8 mouse cellular contexts compared by ENCODE assay signal in genomic region chr16:11322409-11323323, GRCm38 (mm10). TPM values are rescaled to one million over a fixed set of nuclear protein-coding genes. Genes with fewer than 3 reads are reported as not detected.
DNase-seq lines count a peak whose midpoint lies in the region; ATAC-seq lines count a peak whose summit lies in the region.

Gene Snx29, plus strand, starts transcription at chr16:11322908.

- WGBS in hindbrain, embryonic 11.5 days: 5% methylated on average over 50 of the region's 61 CpGs

- no peaks in the 10 kb centered on the region for H3K27me3 ChIP-seq in hindbrain, embryonic 11.5 days (ENCODE audit: control insufficient read depth, insufficient read depth, low read length)

- H3K9me3 ChIP-seq in hindbrain, embryonic 11.5 days (ENCODE audit: control insufficient read depth, low read length): no peaks in the 10 kb centered on the region

- ATAC-seq in hindbrain, embryonic 11.5 days (ENCODE audit: low FRiP score): peak; percentile 97

- no peaks in the 10 kb centered on the region for H3K36me3 ChIP-seq in hindbrain, embryonic 11.5 days (ENCODE audit: control insufficient read depth, insufficient read depth, low read length)

- peak; percentile 94 for DNase-seq in MN1 (ENCODE audit: low spot score)
- peak; percentile 97 for DNase-seq in cerebellum, adult 9-10 months
- peak; percentile 86 to 99 for DNase-seq in frontal cortex, adult 2 months (ENCODE audit: extremely low spot score in 1 of 2, low spot score in 1 of 2)
- peak; percentile 97 for DNase-seq in hindbrain, embryonic 11.5 days (ENCODE audit: low spot score)
- DNase-seq in layer of hippocampus, postnatal 10 days (ENCODE audit: low spot score in 2 of 2): peak; percentile 99 to 100
- peak; percentile 98 for DNase-seq in lung, postnatal 10 days
- peak; percentile 98 for DNase-seq in ovary, postnatal 36 days (ENCODE audit: low spot score)
- DNase-seq in thymus, postnatal 25 days: peak; percentile 99

- H3K4me2 ChIP-seq in hindbrain, embryonic 11.5 days (replicated peaks; ENCODE audit: low read depth, low read length): peak within 1 kb of the TSS; percentile 78

- H3K4me3 ChIP-seq in hindbrain, embryonic 11.5 days (ENCODE audit: low read depth, low read length): peak within 1 kb of the TSS; percentile 86

- peak within 1 kb of the TSS; percentile 83 for H3K9ac ChIP-seq in hindbrain, embryonic 11.5 days (ENCODE audit: low read depth, low read length)

- H3K4me1 ChIP-seq in hindbrain, embryonic 11.5 days (replicated peaks; ENCODE audit: control insufficient read depth, insufficient read depth, low read length): no peaks in the 10 kb centered on the region

- H3K27ac ChIP-seq in hindbrain, embryonic 11.5 days (ENCODE audit: low read depth, low read length): peak within 1 kb of the TSS; percentile 84

RNA-seq across cellular contexts. Expression of gene Snx29, which starts in this region (rescaled TPM):
- polyA plus RNA-seq in frontal cortex, adult 2 months (2012; rRNA removed): 7.7 and 9.1 TPM in 2 replicates
- polyA plus RNA-seq in hindbrain, embryonic 11.5 days (2014; fragmentation: Nextera tagmentation; extraction: Ambion mirVana): 10.3 and 15.3 TPM in 2 replicates
- total RNA-seq in layer of hippocampus, postnatal 10 days (2021): 10 to 100 TPM; 33.1 to 33.4 TPM

Comparison
In these comparisons a context has a peak if more than half of its experiments do, and no peak if none do; other contexts are left out.
1. Peak in every context shown above with its lines: DNase-seq, ATAC-seq, H3K4me3 ChIP-seq and H3K27ac ChIP-seq.